Mouse (Mus musculus) urinary bladder, postnatal 36 days (tissue): ENCODE data around the gene Pik3r6.

Experiments
- DNase-seq, 2 experiments: peaks; one replicate each; pipeline ENCODE4 v3.0.0; 2022; ENCODE audit warnings: low spot score in 2 of 2, mixed read lengths in 1 of 2

Gene Pik3r6

DNA sequence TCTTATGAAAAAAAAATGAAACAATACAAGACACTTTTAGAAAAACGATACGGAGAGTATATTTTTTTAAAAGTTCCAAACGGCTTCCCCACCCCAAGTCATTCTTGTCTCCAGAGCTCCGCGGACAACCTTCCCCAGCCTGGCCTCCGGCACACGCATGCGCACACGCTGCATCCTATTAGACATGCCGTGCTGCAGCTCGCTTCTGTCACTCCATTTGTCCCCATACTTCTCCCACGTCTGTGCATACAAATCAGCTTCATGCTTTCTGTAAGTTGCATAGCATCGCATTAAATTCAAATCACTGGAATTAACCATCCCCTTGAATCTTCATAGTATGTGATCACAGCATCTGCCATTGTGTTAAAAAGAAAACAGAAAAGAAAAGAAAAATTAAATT is 80.4 kb downstream of the Pik3r6 start:
- DNase-seq: no peak

DNA sequence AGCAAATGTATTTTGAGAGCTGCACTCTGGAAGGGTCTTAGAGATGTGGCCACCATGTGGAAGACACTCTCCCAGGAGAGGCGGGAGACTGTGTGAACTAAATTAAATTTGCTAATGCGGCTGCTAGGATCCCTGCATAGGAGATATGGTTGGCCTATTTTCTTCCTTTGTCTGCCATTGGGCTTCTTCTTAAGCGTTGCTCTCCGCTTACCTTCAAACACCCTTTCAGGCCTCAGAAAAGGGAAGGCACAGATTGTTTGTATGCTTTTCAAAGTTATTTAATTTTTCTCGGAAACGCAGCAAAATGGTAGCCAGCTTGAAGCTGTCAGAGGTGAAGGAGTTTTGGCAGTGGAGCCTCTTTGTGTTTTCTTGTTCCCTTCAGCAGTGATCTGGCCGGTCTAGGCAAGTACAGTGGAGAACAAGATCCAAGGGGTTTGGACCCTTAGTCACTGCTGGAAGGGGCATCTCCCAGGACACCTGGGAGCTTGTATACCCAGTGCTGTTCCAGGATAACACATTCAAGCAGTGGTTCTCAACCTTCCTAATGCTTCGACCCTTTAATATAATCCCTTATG is 81.2 kb downstream of the Pik3r6 start:
- no peak for DNase-seq

DNA sequence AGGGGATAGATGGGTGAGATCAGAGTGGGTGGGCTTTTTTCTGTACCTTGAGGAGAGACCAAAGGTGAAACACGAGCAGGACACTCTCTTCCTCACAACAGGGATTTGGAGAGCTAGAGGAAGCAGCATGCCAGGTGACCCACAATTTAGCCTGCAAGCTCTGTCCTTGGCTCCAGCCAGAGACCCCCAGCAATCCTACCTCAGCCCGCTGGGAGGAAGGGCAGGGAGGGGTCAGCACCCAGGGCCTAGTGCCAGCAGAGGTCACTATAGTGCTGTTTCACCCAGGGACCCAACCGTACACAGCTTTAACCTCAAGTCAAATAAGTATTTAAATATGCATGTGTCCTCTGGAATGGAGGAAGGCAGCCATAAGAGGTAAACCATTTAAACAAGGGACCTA is 83.1 kb downstream of the Pik3r6 start:
- DNase-seq: no peak

DNA sequence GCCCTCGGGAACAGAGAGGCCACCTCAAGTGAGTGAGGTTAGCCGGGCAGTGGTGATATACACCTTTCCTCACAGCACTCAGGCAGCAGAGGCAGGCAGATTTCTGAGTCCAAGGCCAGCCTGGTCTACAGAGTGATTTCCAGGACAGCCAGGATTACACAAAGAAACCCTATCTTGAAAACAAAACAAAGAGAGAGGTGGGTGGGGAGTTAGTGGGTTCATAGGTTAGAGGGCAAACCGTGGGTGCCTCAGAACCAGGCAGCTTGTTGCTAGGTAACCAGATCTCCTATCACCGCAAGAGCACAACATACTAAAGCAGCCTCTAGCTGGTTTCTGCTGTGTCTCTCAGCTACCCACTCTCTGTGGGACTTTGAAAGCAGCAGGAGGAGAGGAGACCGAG is 83.9 kb downstream of the Pik3r6 start, which contains the start of gene Ccdc42:
TSS of gene Ccdc42 (plus strand) at position 301 of the 400 bp plus-strand sequence.
- no peak for DNase-seq

DNA sequence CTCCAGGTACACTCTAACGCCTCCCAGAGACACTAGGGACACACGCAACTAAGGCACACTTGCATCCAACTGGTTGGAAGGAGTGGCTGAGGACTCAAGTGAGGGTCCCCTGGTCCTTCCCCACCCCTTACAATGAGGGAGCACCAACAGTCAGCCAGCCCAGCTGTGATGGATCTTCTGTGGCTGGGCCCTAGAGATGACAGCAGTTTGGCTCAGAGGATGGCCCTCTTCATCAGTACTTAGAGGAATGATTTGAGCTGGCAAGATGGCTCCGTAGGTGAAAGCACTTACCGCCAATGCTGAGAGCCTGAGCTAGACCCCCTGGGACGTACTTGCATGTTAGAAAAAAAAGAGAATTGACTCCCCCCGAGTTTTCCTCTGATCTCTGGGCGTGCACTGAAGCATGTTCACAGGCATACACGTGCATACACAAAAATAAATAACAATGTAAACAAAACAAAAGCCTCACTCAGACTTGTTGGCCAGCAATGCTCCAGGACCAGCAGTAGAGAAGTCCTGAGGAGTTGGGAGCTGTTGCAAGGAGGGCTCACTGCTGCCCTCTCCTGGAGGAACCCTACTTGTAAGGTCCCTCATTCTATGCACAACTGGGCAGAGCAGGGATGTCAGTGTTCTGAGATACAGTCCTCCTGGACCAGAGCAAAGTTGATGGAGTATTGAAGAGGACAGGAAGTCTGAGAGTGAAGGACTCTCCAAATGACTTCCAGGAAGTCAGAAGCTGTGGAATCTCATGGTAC is 86.4 kb downstream of the Pik3r6 start:
- DNase-seq: peak; percentile 72 to 81

DNA sequence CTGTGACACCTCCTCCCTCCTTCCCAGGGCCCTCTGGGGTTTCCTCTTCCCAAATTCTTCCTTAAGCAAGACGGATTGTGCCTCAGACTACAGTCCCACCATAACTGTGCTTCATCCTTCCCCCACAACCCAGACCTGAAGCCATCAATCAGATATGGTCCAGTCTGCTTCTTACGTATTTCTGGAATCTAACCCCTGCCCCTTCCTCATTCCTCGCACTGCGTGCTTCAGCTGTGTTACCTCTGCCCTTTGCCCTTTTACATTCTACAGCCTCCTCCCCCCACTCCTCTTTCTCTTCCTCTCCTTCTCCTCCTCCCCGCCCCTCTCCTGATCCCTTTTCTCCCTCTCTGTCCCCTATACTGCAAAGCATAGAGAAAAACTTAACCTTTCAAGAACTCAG is 88.9 kb downstream of the Pik3r6 start:
- no peak for DNase-seq

DNA sequence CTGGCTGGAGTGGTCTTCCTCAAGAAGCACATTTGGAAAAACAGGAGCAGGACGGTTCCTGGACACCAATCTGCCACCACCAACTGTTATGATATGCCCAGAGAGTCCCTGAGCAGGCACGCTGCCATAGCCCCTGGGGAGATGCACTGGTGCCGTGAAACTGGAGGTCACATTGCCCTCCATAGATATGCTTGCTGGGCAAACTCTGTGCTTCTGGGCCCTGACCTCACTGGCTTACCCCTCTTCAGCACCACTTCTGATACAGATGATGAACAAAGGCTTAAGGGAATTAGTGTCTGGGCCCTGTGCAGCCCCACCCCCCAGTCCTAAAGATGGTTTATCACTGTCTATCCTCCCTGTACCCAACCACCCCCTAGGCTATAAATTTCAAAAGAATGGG is 90.4 kb downstream of the Pik3r6 start:
- no peak for DNase-seq

DNA sequence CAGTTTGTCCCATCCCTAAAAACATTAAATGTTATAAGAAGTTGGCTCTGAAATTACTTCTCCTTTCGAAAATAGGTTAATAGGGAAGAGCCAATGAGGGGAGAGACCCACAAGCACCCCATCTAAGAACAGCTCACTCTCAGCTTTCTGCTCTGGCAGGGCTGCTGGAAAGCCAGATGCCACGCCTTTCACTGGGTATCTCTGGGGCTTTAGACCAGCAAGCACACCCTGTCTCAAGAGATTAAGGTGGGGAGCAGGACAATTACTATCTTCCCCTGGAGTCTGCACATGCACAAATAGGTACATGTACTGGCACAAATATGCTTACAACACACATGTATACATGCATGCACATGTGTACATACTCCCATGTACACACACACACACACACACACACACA is 95.1 kb downstream of the Pik3r6 start:
- no peak for DNase-seq

DNA sequence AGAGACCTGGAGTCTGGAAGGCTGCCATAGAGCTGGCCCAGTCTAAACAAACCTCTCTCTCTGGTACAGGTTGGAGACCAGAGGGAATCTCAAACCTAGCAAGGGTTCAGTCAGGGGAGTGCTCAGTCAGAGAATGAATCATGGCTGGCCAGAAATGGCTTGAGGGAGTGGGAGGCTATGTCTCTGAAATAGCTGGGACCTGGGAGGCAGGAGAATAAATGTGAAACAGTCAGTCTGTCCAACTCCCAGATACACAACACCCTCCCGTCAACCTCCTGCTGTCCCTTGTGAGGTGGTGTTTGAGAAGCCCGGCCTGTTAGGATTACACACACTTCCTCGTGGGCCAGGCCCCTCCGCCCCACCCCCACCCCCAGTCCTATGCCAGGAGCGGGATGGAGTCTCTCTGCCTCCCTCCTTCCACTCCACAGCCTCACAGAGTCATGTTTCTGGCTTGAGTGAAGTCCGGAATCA is 97.8 kb downstream of the Pik3r6 start:
- DNase-seq: no peak

DNA sequence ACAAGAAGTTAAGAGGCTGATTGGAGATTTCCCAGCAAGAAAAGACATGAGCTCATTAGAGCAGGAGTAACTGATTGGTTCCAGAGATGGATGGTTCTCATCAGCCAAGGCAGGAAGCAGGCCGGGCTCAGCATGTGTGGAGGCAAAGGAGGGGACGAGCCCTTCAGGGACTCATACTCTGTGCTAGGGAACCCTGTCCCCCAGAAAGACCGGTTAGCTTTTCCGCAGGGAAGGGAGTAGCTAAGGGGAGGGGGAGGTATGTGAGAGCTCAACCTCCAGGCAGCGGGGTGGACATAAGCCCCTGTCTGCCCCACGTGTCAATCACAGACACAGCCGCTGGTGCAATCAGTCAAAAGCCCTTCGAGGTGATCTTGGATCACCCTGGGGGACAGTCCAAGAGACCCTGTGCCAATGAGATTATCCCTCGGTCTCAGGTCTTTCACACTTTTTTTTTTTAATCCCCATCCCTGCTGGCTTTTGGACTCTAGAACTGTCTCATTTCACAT is 98.7 kb downstream of the Pik3r6 start:
- no peak for DNase-seq
